Mouse (Mus musculus) ES-Bruce4 (cell line): ENCODE results near the gene Egln2. TPM values are rescaled to one million over a fixed set of nuclear protein-coding genes. Genes with fewer than 3 reads are reported as not detected.
A peak's percentile ranks its signal among the peaks of the same experiment; 100 is the strongest.

Source experiments
- H3K27ac ChIP-seq: 2 replicates; pipeline ENCODE4 v1.5.1; 2012; ENCODE audit warnings: low read length, inconsistent platforms; ENCODE audit not compliant: insufficient read depth
- H3K27me3 ChIP-seq: 2 replicates; pipeline ENCODE4 v1.6.1; 2012; ENCODE audit warnings: mild to moderate bottlenecking, low read length, inconsistent platforms; ENCODE audit not compliant: control insufficient read depth, poor library complexity, insufficient read depth, severe bottlenecking
- H3K36me3 ChIP-seq: 2 replicates; pipeline ENCODE4 v1.6.1; 2012; ENCODE audit warnings: inconsistent platforms, mild to moderate bottlenecking, low read length, moderate library complexity; ENCODE audit not compliant: control insufficient read depth, poor library complexity, insufficient read depth, severe bottlenecking
- H3K4me1 ChIP-seq: one replicate; pipeline ENCODE4 v1.8.1; 2011; ENCODE audit warnings: low read length; ENCODE audit not compliant: control insufficient read depth, insufficient read depth
- H3K4me3 ChIP-seq: 2 replicates; pipeline ENCODE4 v1.5.1; 2011; ENCODE audit warnings: low read depth, mild to moderate bottlenecking, low read length
- H3K9ac ChIP-seq: 2 replicates; pipeline ENCODE4 v1.6.1; 2012; ENCODE audit warnings: low read depth, mild to moderate bottlenecking, inconsistent platforms; ENCODE audit not compliant: poor library complexity, severe bottlenecking
- H3K9me3 ChIP-seq: replicated peaks from 2 replicates; pipeline ENCODE4 v1.6.1; 2012; ENCODE audit warnings: mild to moderate bottlenecking, low read length, inconsistent platforms; ENCODE audit not compliant: control insufficient read depth, poor library complexity, insufficient read depth, severe bottlenecking
- CTCF ChIP-seq: IDR thresholded peaks from one replicate; pipeline ENCODE4 v1.8.1; 2011; ENCODE audit warnings: low read depth, low read length
- EP300 ChIP-seq: IDR thresholded peaks from 2 replicates; pipeline ENCODE4 v1.6.1; 2011; ENCODE audit warnings: low read depth, low read length; ENCODE audit not compliant: insufficient read depth
- POLR2A ChIP-seq: IDR thresholded peaks from one replicate; pipeline ENCODE4 v1.8.1; 2011; ENCODE audit warnings: low read length; ENCODE audit not compliant: insufficient read depth
- polyA plus RNA-seq: library from polyadenylated mRNA; stranded (reverse); fragments of >200 nt; gene quantifications from 2 replicates; pipeline ENCODE4 v1.2.4, GENCODE M21; 2011; ENCODE audit warnings: low read depth; ENCODE audit not compliant: missing spikeins, insufficient read depth, insufficient read length

The Egln2 gene
- polyA plus RNA-seq, 1 experiment: 22.3 TPM

DNA sequence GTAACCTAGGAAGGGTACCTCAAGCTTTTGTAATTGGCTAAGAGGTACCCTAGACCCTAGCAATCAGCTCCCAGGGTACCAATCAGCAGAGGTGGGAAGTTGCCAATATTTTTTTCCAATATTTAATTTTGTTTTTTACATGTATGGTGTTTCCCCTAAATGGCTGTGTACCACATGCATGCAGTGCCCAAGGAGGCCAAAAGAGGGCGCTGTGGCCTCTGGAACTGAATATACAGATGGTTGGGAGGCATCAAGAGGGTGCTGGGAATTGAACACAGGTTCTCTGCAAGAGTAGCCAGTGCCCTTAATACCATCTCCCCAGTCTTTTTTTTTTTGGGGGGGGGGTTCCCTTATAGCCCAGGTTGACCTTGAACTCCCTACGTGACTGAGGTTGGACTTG lies 35.2 kb downstream of the Egln2 start:
- Histone ChIP-seq H3K9me3 (no peaks in the 10 kb centered on the region), H3K4me1 (peaks cover 2% of the 10 kb centered on the region), H3K27me3 (no peaks in the 10 kb centered on the region), H3K36me3 (no peaks in the 10 kb centered on the region), H3K4me3 (no peak overlapping the region), H3K9ac (no peak overlapping the region), H3K27ac (no peak overlapping the region)
- TF ChIP-seq EP300: no peak
- no peak for TF ChIP-seq POLR2A
- TF ChIP-seq CTCF: peak; percentile 43

DNA sequence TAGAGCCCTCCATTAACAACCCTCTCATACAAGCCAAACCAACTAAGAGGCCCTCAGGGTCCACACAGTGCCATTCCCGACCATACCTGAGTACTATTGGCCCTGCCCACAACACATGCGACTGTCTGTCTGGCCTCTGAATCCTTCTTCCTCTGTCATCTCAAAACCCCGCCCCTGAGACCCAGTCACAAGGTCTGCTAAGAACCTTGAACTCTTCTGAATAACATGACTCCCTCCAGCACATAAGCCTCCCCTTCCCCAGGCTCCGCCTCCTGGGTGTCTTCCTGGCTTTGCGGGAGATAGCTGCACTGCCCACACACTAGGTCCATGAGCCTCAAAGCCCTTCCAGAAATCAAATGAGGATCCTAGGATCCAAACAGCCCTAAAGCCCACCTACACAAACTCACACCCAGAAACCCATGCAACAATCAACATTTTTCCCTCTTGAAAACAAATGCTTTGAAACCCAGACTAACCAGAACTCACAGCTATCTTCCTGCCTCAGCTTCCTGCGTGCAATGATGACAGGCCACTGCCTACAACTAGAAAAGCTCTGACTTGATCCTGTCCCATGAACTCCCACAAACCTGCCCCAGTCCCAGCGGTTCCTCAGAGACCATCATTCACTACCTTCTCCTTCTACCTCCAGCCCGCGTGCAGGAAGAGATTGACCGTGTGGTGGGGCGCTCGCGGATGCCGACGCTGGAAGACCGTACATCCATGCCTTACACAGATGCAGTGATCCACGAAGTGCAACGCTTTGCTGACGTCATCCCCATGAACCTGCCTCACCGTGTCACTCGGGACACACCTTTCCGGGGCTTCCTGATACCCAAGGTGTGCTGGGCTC lies 35.9 kb downstream of the Egln2 start:
- peaks cover 2% of the 10 kb centered on the region for H3K4me1 ChIP-seq
- no peak overlapping the region for H3K9ac ChIP-seq
- TF ChIP-seq CTCF: no peak
- TF ChIP-seq EP300: no peak
- TF ChIP-seq POLR2A: no peak
- no peak overlapping the region for H3K27ac ChIP-seq
- no peaks in the 10 kb centered on the region for H3K9me3 ChIP-seq
- H3K27me3 ChIP-seq: no peaks in the 10 kb centered on the region
- peak overlapping the region; percentile 45 for H3K4me3 ChIP-seq
- H3K36me3 ChIP-seq: no peaks in the 10 kb centered on the region

DNA sequence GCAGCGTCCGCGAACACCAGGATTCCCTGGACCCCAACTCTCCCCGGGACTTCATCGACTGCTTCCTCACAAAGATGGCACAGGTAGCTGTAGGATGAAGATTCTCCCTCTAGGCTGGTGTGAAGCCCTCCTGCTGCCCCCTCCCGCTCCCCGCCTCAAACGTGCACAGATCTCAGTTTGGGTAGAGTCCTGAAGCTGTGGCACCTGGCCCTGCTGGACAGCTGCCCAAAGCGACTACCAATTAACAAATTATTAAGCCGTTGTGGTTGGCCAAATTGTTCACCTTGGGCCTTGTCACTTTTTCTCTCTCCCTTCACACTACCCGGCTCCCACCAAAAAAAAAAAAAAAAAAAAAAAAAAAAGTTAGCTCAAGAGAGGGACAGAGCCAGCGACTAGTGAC lies 36.8 kb downstream of the Egln2 start:
- Histone ChIP-seq H3K9ac (no peak overlapping the region), H3K4me1 (peaks cover 2% of the 10 kb centered on the region), H3K36me3 (no peaks in the 10 kb centered on the region), H3K27ac (no peak overlapping the region), H3K27me3 (no peaks in the 10 kb centered on the region), H3K9me3 (no peaks in the 10 kb centered on the region), H3K4me3 (no peak overlapping the region)
- no peak for TF ChIP-seq CTCF
- no peak for TF ChIP-seq POLR2A
- no peak for TF ChIP-seq EP300

DNA sequence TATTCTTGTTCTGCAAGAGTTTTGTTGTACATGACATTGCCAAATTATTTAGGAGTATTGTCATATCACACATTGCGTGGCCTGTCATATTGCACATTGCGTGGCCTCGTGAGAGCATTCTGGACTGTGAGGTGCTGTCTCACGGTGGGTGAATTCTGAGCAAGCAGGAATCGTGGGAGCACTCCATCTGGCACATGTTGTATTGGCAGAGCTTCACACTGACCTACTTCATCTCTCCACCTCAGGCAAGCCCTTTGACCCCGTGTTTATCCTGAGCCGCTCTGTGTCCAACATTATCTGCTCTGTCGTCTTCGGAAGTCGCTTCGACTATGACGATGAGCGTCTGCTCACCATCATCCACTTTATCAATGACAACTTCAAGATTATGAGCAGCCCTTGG lies 37.7 kb downstream of the Egln2 start:
- H3K9ac ChIP-seq: no peak overlapping the region
- peaks cover 2% of the 10 kb centered on the region for H3K4me1 ChIP-seq
- no peaks in the 10 kb centered on the region for H3K9me3 ChIP-seq
- H3K27ac ChIP-seq: no peak overlapping the region
- H3K27me3 ChIP-seq: no peaks in the 10 kb centered on the region
- H3K4me3 ChIP-seq: no peak overlapping the region
- TF ChIP-seq POLR2A: no peak
- no peak for TF ChIP-seq CTCF
- TF ChIP-seq EP300: no peak
- H3K36me3 ChIP-seq: no peaks in the 10 kb centered on the region

DNA sequence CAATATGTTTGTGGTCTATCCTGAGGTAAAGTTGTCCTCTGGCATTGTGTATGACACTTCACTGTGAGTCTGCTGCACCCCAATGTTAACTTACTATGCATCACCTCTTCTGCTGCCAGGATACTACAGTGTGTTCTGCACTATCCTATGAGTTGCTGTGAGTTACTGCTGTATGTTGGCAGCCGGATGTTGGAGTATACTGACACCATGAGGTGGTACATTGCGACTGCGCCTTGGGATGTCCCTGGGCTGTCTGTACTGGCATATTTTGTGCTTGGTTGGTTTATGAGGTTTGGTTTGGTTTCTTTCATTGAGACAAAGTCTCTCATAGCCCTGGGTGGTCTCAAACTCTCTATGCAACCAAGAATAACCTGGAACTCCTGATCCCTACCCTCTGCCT lies 38.4 kb downstream of the Egln2 start:
- Histone ChIP-seq H3K9ac (no peak overlapping the region), H3K27me3 (no peaks in the 10 kb centered on the region), H3K4me1 (peaks cover 2% of the 10 kb centered on the region), H3K27ac (no peak overlapping the region), H3K4me3 (no peak overlapping the region), H3K36me3 (no peaks in the 10 kb centered on the region), H3K9me3 (no peaks in the 10 kb centered on the region)
- no peak for TF ChIP-seq EP300
- TF ChIP-seq CTCF: peak; percentile 80

DNA sequence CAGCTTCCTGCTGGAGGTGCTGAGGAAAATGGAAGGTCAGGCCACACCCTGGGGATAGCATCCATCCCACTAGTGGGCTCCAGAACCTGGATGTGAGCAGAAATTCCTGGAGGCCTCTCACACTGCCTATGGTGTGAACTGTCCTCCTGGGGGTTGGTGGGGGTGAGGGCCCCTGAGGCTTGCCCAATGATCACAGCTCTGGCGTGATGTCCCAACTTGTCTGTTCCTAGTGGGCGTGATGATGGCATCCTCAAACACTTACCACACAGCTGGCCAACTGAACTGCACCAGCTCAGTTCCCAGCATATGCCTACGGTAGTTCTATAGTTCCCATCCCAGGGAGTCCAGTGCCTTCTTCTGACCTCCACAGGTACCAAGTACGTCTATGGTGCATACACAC lies 41.6 kb downstream of the Egln2 start:
- no peak overlapping the region for H3K4me3 ChIP-seq
- H3K4me1 ChIP-seq: no peaks in the 10 kb centered on the region
- no peaks in the 10 kb centered on the region for H3K9me3 ChIP-seq
- no peak overlapping the region for H3K27ac ChIP-seq
- TF ChIP-seq POLR2A (no peak), CTCF (no peak), EP300 (no peak)
- no peaks in the 10 kb centered on the region for H3K27me3 ChIP-seq
- H3K36me3 ChIP-seq: no peaks in the 10 kb centered on the region
- no peak overlapping the region for H3K9ac ChIP-seq
